Mouse (Mus musculus) liver, embryonic 15.5 days (tissue): ENCODE results near the gene Dnm3. TPM values are rescaled to one million over a fixed set of nuclear protein-coding genes. Genes with fewer than 3 reads are reported as not detected.

Experiments used
- ATAC-seq: fragments of 200-750 bp; cut with Nextera tagmentation; 2 replicates; pipeline ENCODE4 v1.8.0; 2017; ENCODE audit warnings: moderate number of reproducible peaks, mild to moderate bottlenecking, moderate library complexity; ENCODE audit not compliant: insufficient read depth
- H3K27ac ChIP-seq: fragments of 300-500 bp; sonication (generic); replicated peaks from 2 replicates; pipeline ENCODE4 v1.5.1; 2015; ENCODE audit warnings: mild to moderate bottlenecking, inconsistent platforms
- H3K27me3 ChIP-seq: fragments of 300-500 bp; sonication (generic); 2 replicates; pipeline ENCODE4 v1.6.1; 2015; ENCODE audit warnings: mild to moderate bottlenecking, inconsistent platforms
- H3K36me3 ChIP-seq: fragments of 300-500 bp; sonication (generic); replicated peaks from 2 replicates; pipeline ENCODE4 v1.6.1; 2015; ENCODE audit warnings: moderate library complexity, mild to moderate bottlenecking, inconsistent platforms
- H3K4me1 ChIP-seq: fragments of 300-500 bp; sonication (generic); replicated peaks from 2 replicates; pipeline ENCODE4 v1.6.1; 2015; ENCODE audit warnings: inconsistent platforms
- H3K4me2 ChIP-seq: fragments of 300-500 bp; sonication (generic); 2 replicates; pipeline ENCODE4 v1.6.1; 2015; ENCODE audit warnings: moderate library complexity, mild to moderate bottlenecking, inconsistent platforms
- H3K4me3 ChIP-seq: fragments of 300-500 bp; sonication (generic); replicated peaks from 2 replicates; pipeline ENCODE4 v1.5.1; 2015; ENCODE audit warnings: mild to moderate bottlenecking, inconsistent platforms
- H3K9ac ChIP-seq: fragments of 300-500 bp; sonication (generic); 2 replicates; pipeline ENCODE4 v1.6.1; 2015; ENCODE audit warnings: moderate library complexity, mild to moderate bottlenecking, inconsistent platforms
- H3K9me3 ChIP-seq: fragments of 300-500 bp; sonication (generic); replicated peaks from 2 replicates; pipeline ENCODE4 v1.6.1; 2016; ENCODE audit warnings: inconsistent platforms
- WGBS: fragments of 180-500 bp; shearing (Covaris S2); methylation state at CpG from one replicate; pipeline ENCODE4 v1.1.7; 2015; ENCODE audit warnings: mixed read lengths; ENCODE audit not compliant: insufficient replicate concordance; 5-methylcytosine and 5-hydroxymethylcytosine counted together
- polyA plus RNA-seq: library from polyadenylated mRNA; unstranded; fragments of >200 nt; fragmentation: Nextera tagmentation; extraction: Ambion mirVana; gene quantifications from 2 replicates; pipeline ENCODE4 v1.2.1, GENCODE M21; 2015

Gene Dnm3
- polyA plus RNA-seq, 1 experiment from 2014 or later = 1.2 TPM

GRCm38 (mm10) chr1:161992389-161992788, 485.4 kb downstream of the Dnm3 start:
- Histone ChIP-seq H3K27ac (no peak overlapping the region), H3K9me3 (no peaks in the 10 kb centered on the region), H3K9ac (no peak overlapping the region), H3K4me3 (no peak overlapping the region), H3K27me3 (no peaks in the 10 kb centered on the region), H3K36me3 (no peaks in the 10 kb centered on the region), H3K4me2 (no peak overlapping the region), H3K4me1 (no peaks in the 10 kb centered on the region)
- 40% methylated on average over 7 of the region's 7 CpGs for WGBS
- ATAC-seq = no peak

GRCm38 (mm10) chr1:161991846-161992245, 486.0 kb downstream of the Dnm3 start:
- H3K9ac ChIP-seq = no peak overlapping the region
- no peak overlapping the region for H3K4me2 ChIP-seq
- no peak overlapping the region for H3K4me3 ChIP-seq
- H3K27me3 ChIP-seq = no peaks in the 10 kb centered on the region
- H3K27ac ChIP-seq = no peak overlapping the region
- no peaks in the 10 kb centered on the region for H3K36me3 ChIP-seq
- H3K9me3 ChIP-seq = no peaks in the 10 kb centered on the region
- no peak for ATAC-seq
- WGBS = 74% methylated on average over 11 of the region's 11 CpGs
- H3K4me1 ChIP-seq = no peaks in the 10 kb centered on the region

GRCm38 (mm10) chr1:161990684-161991578, 486.9 kb downstream of the Dnm3 start:
- Histone ChIP-seq H3K4me1 (no peaks in the 10 kb centered on the region), H3K4me3 (no peak overlapping the region), H3K9me3 (no peaks in the 10 kb centered on the region), H3K27ac (no peak overlapping the region), H3K9ac (no peak overlapping the region), H3K27me3 (no peaks in the 10 kb centered on the region), H3K36me3 (no peaks in the 10 kb centered on the region), H3K4me2 (no peak overlapping the region)
- no peak for ATAC-seq
- WGBS = 59% methylated on average over 10 of the region's 10 CpGs

GRCm38 (mm10) chr1:161983979-161984566, 493.8 kb downstream of the Dnm3 start:
- Histone ChIP-seq H3K4me1 (no peaks in the 10 kb centered on the region), H3K27ac (no peak overlapping the region), H3K4me3 (no peak overlapping the region), H3K9me3 (no peaks in the 10 kb centered on the region), H3K4me2 (no peak overlapping the region), H3K27me3 (no peaks in the 10 kb centered on the region), H3K36me3 (no peaks in the 10 kb centered on the region), H3K9ac (no peak overlapping the region)
- no peak for ATAC-seq
- WGBS = 48% methylated on average over 4 of the region's 4 CpGs

DNA sequence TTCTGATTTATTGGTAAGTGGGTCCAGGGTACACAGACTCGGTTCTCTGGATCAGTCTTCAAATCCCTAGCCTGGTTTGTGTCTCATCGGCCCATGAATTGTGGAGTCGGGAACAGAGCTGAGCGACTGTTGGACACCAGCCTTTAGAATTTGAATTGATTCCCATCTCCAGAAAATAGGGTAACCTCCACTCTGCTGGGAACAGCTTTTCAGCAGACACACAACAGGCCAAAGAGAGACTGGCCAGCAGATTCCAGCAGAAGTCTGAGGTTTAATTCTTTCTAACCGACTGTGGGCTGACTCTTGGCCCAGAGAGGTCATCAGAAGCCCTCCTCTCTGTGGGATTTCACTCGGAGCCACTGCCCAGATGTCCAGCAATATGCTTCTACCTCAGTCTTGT, 494.4 kb downstream of the Dnm3 start:
- Histone ChIP-seq H3K4me3 (no peak overlapping the region), H3K9ac (no peak overlapping the region), H3K9me3 (no peaks in the 10 kb centered on the region), H3K36me3 (no peaks in the 10 kb centered on the region), H3K27ac (no peak overlapping the region), H3K4me2 (no peak overlapping the region), H3K4me1 (no peaks in the 10 kb centered on the region), H3K27me3 (no peaks in the 10 kb centered on the region)
- 59% methylated on average over 6 of the region's 6 CpGs for WGBS
- no peak for ATAC-seq

DNA sequence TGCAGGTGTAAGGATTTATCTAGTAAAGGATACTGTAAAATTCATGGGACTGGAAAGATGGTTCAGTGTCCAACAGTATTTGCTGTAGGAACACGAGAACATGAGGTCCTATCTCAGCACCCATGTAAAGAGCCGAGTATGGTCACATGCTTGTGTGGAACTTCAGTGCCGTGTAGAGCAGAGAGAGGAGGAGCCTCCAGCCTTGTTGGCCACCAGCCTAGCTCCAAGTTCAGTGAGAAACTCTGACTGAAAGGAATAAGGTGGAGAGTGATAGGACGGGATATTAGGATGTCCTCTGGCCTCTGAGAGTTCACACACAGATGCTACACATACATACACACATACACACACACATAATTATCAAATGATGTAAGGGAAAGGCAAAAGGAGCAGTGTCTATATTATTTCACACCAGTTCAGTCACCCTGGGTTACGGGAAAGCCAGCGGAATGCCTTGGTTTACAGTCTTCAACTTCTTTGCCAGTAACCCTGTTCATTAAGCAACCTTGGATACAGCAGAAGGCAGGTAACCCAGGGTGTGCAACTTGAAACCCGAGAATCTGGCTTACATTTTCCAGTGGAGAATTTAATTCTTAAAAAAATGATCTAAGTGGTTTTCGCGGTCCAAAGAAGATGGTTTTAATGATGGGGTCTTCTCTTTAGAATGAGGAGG, 497.1 kb downstream of the Dnm3 start:
- Histone ChIP-seq H3K4me3 (no peak overlapping the region), H3K36me3 (no peaks in the 10 kb centered on the region), H3K9me3 (no peaks in the 10 kb centered on the region), H3K4me1 (peaks cover 5% of the 10 kb centered on the region), H3K4me2 (no peak overlapping the region), H3K27ac (no peak overlapping the region), H3K9ac (no peak overlapping the region), H3K27me3 (no peaks in the 10 kb centered on the region)
- no peak for ATAC-seq
- WGBS = 64% methylated on average over 9 of the region's 9 CpGs

DNA sequence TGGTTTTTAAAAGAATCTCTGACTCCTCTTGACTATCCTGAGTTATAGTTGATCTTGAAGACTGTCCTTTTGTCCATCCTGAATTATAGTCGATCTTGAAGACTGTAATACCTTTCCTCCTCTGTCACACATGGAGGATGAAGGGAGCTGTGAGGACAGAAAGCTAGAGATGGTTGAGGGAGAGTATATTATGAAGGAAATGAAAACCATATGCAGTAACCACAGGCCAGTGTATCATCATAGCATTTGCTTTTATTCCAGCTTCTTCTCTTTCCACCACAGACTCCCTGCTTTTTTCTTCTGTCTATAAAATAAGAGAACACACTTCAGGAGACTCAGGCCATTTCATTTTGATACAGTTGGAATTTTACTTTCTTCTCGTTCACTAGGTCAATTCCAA, 497.8 kb downstream of the Dnm3 start:
- no peak overlapping the region for H3K4me2 ChIP-seq
- H3K9ac ChIP-seq = no peak overlapping the region
- no peak overlapping the region for H3K27ac ChIP-seq
- 46% methylated on average over 2 of the region's 2 CpGs for WGBS
- H3K9me3 ChIP-seq = no peaks in the 10 kb centered on the region
- no peaks in the 10 kb centered on the region for H3K36me3 ChIP-seq
- H3K27me3 ChIP-seq = no peaks in the 10 kb centered on the region
- no peak overlapping the region for H3K4me3 ChIP-seq
- no peak for ATAC-seq
- peaks cover 9% of the 10 kb centered on the region for H3K4me1 ChIP-seq

GRCm38 (mm10) chr1:161979536-161979935, 498.3 kb downstream of the Dnm3 start, which contains the start of gene 4930558K02Rik:
Gene 4930558K02Rik (minus strand): TSS chr1:161979636.
- no peaks in the 10 kb centered on the region for H3K36me3 ChIP-seq
- H3K4me1 ChIP-seq = peaks cover 13% of the 10 kb centered on the region
- WGBS = 64% methylated on average over 1 of the region's 1 CpGs
- H3K27me3 ChIP-seq = no peaks in the 10 kb centered on the region
- H3K27ac ChIP-seq = no peak within 1 kb of the TSS
- ATAC-seq = no peak
- no peak within 1 kb of the TSS for H3K9ac ChIP-seq
- no peaks in the 10 kb centered on the region for H3K9me3 ChIP-seq
- H3K4me3 ChIP-seq = no peak within 1 kb of the TSS
- no peak within 1 kb of the TSS for H3K4me2 ChIP-seq

- ATAC-seq = no peak
- WGBS = 63% methylated on average over 5 of the region's 5 CpGs
Observed at GRCm38 (mm10) chr1:161978173-161978700, 499.6 kb downstream of the Dnm3 start.

GRCm38 (mm10) chr1:161977331-161977730, 500.5 kb downstream of the Dnm3 start:
- no peak overlapping the region for H3K9ac ChIP-seq
- no peak overlapping the region for H3K27ac ChIP-seq
- 74% methylated on average over 4 of the region's 4 CpGs for WGBS
- no peak overlapping the region for H3K4me3 ChIP-seq
- no peaks in the 10 kb centered on the region for H3K36me3 ChIP-seq
- H3K9me3 ChIP-seq = no peaks in the 10 kb centered on the region
- peaks cover 18% of the 10 kb centered on the region for H3K4me1 ChIP-seq
- H3K27me3 ChIP-seq = no peaks in the 10 kb centered on the region
- H3K4me2 ChIP-seq = no peak overlapping the region
- no peak for ATAC-seq

More at GRCm38 (mm10) chr1:161978173-161978700, 499.6 kb downstream of the Dnm3 start:
- Histone ChIP-seq H3K27me3 (no peaks in the 10 kb centered on the region), H3K9ac (no peak overlapping the region), H3K4me1 (peaks cover 18% of the 10 kb centered on the region), H3K36me3 (no peaks in the 10 kb centered on the region), H3K27ac (no peak overlapping the region), H3K4me3 (no peak overlapping the region), H3K9me3 (no peaks in the 10 kb centered on the region), H3K4me2 (no peak overlapping the region)
